Mouse (Mus musculus) embryonic facial prominence, embryonic 15.5 days (tissue): ENCODE measurements around the gene Nf2. TPM values are rescaled to one million over a fixed set of nuclear protein-coding genes. Genes with fewer than 3 reads are reported as not detected.
A peak's percentile ranks its signal among the peaks of the same experiment; 100 is the strongest.
"Not testable (repeated sequence)": the region's sequence is repeated elsewhere in the genome, so short reads cannot be mapped to it uniquely, and the experiment has no call there.

ENCODE experiments used
- ATAC-seq: fragments of 200-750 bp; cut with Nextera tagmentation; 2 replicates; pipeline ENCODE4 v1.8.0; 2017; ENCODE audit warnings: low read depth, moderate TSS enrichment; ENCODE audit not compliant: insufficient number of reproducible peaks, low FRiP score, low TSS enrichment
- H3K27ac ChIP-seq: fragments of 300-500 bp; sonication (generic); replicated peaks from 2 replicates; pipeline ENCODE4 v1.5.1; 2015; ENCODE audit warnings: mild to moderate bottlenecking, inconsistent platforms
- H3K27me3 ChIP-seq: fragments of 300-500 bp; sonication (generic); 2 replicates; pipeline ENCODE4 v1.6.1; 2015; ENCODE audit warnings: inconsistent platforms
- H3K36me3 ChIP-seq: fragments of 300-500 bp; sonication (generic); 2 replicates; pipeline ENCODE4 v1.6.1; 2015; ENCODE audit warnings: mild to moderate bottlenecking, inconsistent platforms
- H3K4me1 ChIP-seq: fragments of 300-500 bp; sonication (generic); 2 replicates; pipeline ENCODE4 v1.6.1; 2015; ENCODE audit warnings: inconsistent platforms
- H3K4me2 ChIP-seq: fragments of 300-500 bp; sonication (generic); replicated peaks from 2 replicates; pipeline ENCODE4 v1.6.1; 2015; ENCODE audit warnings: mild to moderate bottlenecking, inconsistent platforms
- H3K4me3 ChIP-seq: fragments of 300-500 bp; sonication (generic); replicated peaks from 2 replicates; pipeline ENCODE4 v1.5.1; 2015; ENCODE audit warnings: mild to moderate bottlenecking, inconsistent platforms
- H3K9ac ChIP-seq: fragments of 300-500 bp; sonication (generic); 2 replicates; pipeline ENCODE4 v1.6.1; 2015; ENCODE audit warnings: inconsistent platforms
- H3K9me3 ChIP-seq: fragments of 300-500 bp; sonication (generic); replicated peaks from 2 replicates; pipeline ENCODE4 v1.6.1; 2016; ENCODE audit warnings: inconsistent platforms
- WGBS: fragments of 180-500 bp; shearing (Covaris S2); methylation state at CpG from one replicate; pipeline ENCODE4 v1.1.7; 2015; 5-methylcytosine and 5-hydroxymethylcytosine counted together
- polyA plus RNA-seq: library from polyadenylated mRNA; unstranded; fragments of >200 nt; fragmentation: Nextera tagmentation; extraction: Ambion mirVana; gene quantifications from 2 replicates; pipeline ENCODE4 v1.2.1, GENCODE M21; 2015

Gene Nf2
- polyA plus RNA-seq, 1 experiment from 2014 or later, result 50.7 TPM

DNA sequence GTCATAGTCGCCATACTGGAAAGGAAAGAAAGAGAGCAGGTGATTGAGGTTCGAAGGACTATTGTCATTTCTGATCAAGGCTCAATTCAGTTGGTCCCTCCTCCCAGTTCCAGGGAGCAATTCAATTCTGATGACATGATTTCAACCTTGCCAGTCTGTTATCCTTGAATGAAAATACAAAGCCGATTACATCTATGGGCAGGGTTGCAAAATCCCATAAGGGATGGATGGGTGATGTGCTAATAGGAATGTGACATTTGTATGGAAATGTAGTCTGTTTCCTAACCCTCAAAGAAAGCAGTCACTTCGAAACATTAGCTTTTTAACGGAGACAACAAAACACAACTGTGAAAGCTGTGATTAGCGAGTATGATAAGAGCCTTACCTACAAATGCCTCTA is 41.0 kb downstream of the Nf2 start:
- no peak for ATAC-seq
- peaks cover 25% of the 10 kb centered on the region; the same call in 1 of the 2 replicates for H3K36me3 ChIP-seq
- H3K9me3 ChIP-seq, result no peaks in the 10 kb centered on the region
- H3K27me3 ChIP-seq, result no peaks in the 10 kb centered on the region
- 83% methylated on average over 6 of the region's 6 CpGs for WGBS
- H3K4me2 ChIP-seq, result no peak overlapping the region
- no peak overlapping the region for H3K9ac ChIP-seq
- H3K4me3 ChIP-seq, result no peak overlapping the region
- no peak overlapping the region for H3K27ac ChIP-seq
- peaks cover 3% of the 10 kb centered on the region for H3K4me1 ChIP-seq

DNA sequence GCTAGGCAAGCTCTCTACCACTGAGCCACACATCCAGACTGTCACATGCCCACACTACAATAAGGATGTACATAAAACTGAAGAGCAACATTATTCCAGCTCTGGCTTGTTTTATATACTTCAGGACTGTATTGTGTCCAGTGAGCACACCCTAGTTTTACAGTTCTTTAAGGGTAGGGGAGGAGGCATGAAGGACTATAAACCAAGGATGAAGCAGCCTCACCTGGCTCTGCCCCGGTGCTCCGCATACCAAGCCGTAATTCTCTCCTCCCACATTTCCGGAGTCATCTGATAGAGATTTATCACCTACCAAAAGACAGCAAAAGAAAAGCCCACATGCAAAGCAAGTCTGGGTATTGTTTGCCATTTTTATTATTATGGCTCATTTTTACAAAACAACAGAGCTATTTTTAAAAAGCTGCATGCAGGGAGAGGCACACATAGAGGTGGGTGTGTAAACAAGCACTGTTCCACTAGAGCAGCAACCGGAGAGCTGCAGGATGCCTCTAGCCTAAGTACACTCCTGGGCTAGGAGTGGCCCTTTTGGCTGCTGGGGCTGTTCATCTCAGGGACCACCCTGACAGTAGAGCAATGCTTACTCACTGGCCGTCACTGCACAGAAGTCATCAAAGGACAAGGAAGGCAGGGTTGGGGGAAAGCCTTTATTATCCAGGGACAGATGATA is 43.2 kb downstream of the Nf2 start:
- no peak overlapping the region for H3K27ac ChIP-seq
- no peaks in the 10 kb centered on the region for H3K27me3 ChIP-seq
- H3K4me1 ChIP-seq, result peaks cover 8% of the 10 kb centered on the region
- no peak for ATAC-seq
- H3K4me2 ChIP-seq, result no peak overlapping the region
- peaks cover 26% of the 10 kb centered on the region; the same call in 1 of the 2 replicates for H3K36me3 ChIP-seq
- no peak overlapping the region for H3K9ac ChIP-seq
- no peak overlapping the region for H3K4me3 ChIP-seq
- H3K9me3 ChIP-seq, result no peaks in the 10 kb centered on the region
- 89% methylated on average over 6 of the region's 6 CpGs for WGBS

DNA sequence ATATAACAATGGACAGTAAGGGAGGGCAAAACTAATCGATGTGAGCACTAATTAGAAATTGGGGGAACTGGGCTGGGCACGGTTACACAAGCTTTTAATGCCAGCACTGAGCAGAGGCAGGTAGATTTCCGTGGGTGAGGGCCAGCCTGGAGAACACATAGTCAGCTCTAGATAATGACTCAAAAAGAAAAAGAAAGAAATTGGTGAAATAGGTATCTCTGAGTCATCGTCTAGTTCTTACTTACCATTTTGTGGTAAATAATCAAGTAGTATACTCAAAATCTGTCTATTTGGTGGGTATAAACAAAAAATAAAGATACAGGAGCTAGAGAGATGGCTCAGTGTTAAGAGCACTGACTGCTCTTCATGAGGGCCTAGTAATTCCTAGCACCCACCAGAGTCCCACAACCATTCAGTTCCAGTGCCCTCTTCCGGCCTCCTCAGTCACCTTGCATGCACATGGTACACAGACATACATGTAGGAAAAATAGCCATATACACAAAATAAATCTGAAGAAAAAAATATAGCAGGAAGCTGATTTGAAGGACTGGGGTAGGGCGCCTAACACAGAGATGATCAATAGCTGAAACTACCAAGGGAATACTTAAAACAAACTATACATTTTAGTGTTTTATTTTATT is 44.3 kb downstream of the Nf2 start:
- no peak overlapping the region for H3K9ac ChIP-seq
- H3K9me3 ChIP-seq, result no peaks in the 10 kb centered on the region
- no peak overlapping the region for H3K27ac ChIP-seq
- H3K4me2 ChIP-seq, result no peak overlapping the region
- WGBS, result 85% methylated on average over 6 of the region's 6 CpGs
- H3K4me1 ChIP-seq, result peaks cover 8% of the 10 kb centered on the region
- H3K27me3 ChIP-seq, result no peaks in the 10 kb centered on the region
- ATAC-seq, result no peak
- peaks cover 26% of the 10 kb centered on the region; the same call in 1 of the 2 replicates for H3K36me3 ChIP-seq
- no peak overlapping the region for H3K4me3 ChIP-seq

DNA sequence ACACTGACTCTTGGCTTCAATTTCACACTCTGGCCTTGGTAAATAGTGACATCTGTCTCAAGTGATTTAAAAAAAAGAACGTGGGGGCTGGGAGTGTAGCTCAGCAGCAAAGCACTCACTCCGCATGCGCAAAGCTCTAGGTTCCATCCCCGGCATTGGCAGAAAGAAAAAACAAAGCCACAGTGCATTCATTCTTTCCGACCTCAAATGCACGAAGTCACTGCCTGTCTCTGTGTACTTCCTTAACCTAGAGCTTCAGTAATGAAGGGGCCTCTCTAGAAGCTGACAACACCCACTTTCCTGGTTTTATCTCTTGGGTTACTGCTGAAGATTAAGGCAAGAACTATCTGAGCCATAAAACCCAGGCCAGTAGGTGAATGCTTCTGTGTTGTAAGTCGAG is 45.4 kb downstream of the Nf2 start:
- ATAC-seq, result no peak
- Histone ChIP-seq H3K9ac (no peak overlapping the region), H3K4me1 (peaks cover 8% of the 10 kb centered on the region), H3K9me3 (no peaks in the 10 kb centered on the region), H3K4me3 (no peak overlapping the region), H3K4me2 (no peak overlapping the region), H3K27ac (peak overlapping the region; percentile 61; the same call in 1 of the 2 replicates), H3K27me3 (no peaks in the 10 kb centered on the region), H3K36me3 (peaks cover 31% of the 10 kb centered on the region)
- WGBS, result 30% methylated on average over 7 of the region's 7 CpGs

DNA sequence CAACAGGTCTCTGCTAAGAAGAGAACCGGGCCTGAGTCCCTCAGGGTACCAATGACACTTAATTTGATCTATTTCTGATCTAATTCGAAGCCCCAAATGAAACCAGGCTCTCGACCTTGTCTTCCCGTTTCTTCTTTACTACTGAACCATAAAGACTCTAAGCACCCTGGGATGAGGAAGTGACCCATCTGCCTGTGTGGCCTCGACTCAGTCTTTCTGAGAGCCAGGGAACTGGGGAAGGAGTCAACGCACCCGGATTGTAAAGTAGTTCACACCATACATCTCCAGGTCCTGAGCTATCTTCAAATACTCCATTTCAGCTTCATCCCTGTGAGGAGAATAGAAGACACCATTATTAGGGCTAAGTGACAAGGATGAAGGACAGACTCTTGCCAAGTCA is 45.9 kb downstream of the Nf2 start:
- peaks cover 31% of the 10 kb centered on the region for H3K36me3 ChIP-seq
- ATAC-seq, result no peak

DNA sequence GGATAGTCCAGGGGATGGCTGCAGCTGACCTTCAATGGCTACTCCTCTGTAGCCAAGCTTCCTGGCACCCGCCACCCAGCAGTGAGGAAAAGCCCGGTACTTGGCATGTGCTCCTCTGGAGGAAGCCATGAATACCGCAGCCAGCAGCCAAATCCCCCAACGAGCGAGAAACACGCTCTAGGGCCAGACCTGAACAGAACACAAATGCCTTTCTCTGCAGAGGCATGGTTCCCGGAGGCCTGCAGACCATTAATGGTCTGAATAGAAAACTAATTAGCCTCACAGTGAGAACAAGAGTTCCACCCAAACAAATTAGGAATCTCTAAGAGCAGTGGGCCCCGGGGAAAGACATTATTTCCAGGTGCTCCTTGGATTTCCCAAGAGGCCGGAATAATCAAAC is 46.3 kb downstream of the Nf2 start:
- 58% methylated on average over 9 of the region's 9 CpGs for WGBS
- Histone ChIP-seq H3K4me2 (no peak overlapping the region), H3K27ac (peak overlapping the region; percentile 61; the same call in 1 of the 2 replicates), H3K27me3 (no peaks in the 10 kb centered on the region), H3K9ac (no peak overlapping the region), H3K9me3 (no peaks in the 10 kb centered on the region), H3K36me3 (peaks cover 27% of the 10 kb centered on the region), H3K4me3 (no peak overlapping the region), H3K4me1 (peaks cover 8% of the 10 kb centered on the region)
- 0 out of 2 replicates have a peak, but pooled peaks have one; percentile 60 for ATAC-seq

More for the DNA sequence above, 45.9 kb downstream of the Nf2 start:
- WGBS, result 53% methylated on average over 7 of the region's 7 CpGs
- Histone ChIP-seq H3K4me3 (no peak overlapping the region), H3K4me1 (peaks cover 8% of the 10 kb centered on the region), H3K27ac (peak overlapping the region; percentile 61; the same call in 1 of the 2 replicates), H3K9ac (no peak overlapping the region), H3K9me3 (no peaks in the 10 kb centered on the region), H3K27me3 (no peaks in the 10 kb centered on the region), H3K4me2 (no peak overlapping the region)

DNA sequence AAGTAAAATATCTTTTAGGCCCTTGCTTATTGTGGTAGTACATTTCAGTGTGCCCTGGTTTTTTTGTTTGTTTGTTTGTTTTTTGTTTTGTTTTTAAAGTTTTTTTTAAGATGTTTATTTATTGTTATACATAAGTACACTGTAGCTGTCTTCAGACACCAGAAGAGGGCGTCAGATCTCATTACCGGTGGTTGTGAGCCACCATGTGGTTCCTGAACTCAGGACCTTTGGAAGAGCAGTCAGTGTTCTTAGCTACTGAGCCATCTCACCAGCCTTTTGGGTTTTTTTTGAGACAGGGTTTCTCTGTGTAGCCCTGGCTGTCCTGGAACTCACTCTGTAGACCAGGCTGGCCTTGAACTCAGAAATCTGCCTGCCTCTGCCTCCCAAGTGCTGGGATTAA is 46.9 kb downstream of the Nf2 start:
- not testable (repeated sequence) for H3K4me3 ChIP-seq, H3K4me1 ChIP-seq, H3K27ac ChIP-seq, H3K4me2 ChIP-seq, H3K27me3 ChIP-seq, H3K9me3 ChIP-seq, ATAC-seq, H3K9ac ChIP-seq
- 83% methylated on average over 2 of the region's 2 CpGs for WGBS
- peaks cover 27% of the 10 kb centered on the region for H3K36me3 ChIP-seq

DNA sequence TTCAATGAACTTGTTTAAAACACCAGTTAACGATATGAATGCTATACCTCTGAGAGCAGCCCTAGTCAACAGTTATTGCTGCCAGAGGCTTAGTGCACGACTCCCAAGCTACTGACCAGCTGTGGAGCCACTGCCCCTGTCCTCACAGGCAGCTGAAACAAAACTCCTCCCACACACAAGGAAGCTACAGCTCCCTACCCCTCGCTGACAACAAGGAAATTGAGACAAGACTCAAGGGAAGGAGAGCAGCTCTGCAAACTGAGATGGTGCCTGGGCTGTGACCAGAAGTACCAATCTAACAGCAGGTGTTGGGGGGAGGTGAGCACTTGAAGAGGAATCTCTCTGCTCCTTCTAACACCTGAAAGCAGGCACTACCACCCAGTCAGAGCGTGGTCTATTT is 48.7 kb downstream of the Nf2 start:
- Histone ChIP-seq H3K27ac (no peak overlapping the region), H3K9me3 (no peaks in the 10 kb centered on the region), H3K4me2 (no peak overlapping the region), H3K27me3 (no peaks in the 10 kb centered on the region), H3K4me1 (peaks cover 8% of the 10 kb centered on the region), H3K4me3 (no peak overlapping the region), H3K36me3 (peaks cover 19% of the 10 kb centered on the region), H3K9ac (no peak overlapping the region)
- WGBS, result 51% methylated on average over 4 of the region's 4 CpGs
- no peak for ATAC-seq

DNA sequence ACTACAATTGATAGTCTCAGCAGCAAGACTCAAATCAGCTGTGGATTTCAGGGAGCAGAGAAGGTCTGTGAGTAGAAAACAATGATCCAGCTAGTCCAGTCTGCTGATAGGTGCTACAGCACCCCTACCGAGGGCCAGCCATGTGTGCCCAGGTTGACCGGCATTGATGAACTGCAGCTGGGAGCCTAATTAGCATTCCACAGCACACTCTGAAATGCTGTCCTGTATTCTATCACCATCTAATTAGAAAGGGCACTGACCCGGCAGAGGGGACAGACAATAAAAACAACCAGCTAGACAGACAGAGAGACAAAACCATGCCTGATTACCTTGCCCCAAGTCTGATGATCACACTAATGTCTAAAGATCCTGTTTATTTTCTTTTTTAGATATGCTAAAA is 56.3 kb downstream of the Nf2 start:
- no peak for ATAC-seq
- Histone ChIP-seq H3K27ac (no peak overlapping the region), H3K4me1 (no peaks in the 10 kb centered on the region), H3K4me3 (no peak overlapping the region), H3K4me2 (no peak overlapping the region), H3K9me3 (no peaks in the 10 kb centered on the region), H3K9ac (no peak overlapping the region), H3K36me3 (peaks cover 45% of the 10 kb centered on the region), H3K27me3 (no peaks in the 10 kb centered on the region)
- WGBS, result 18% methylated on average over 3 of the region's 3 CpGs

DNA sequence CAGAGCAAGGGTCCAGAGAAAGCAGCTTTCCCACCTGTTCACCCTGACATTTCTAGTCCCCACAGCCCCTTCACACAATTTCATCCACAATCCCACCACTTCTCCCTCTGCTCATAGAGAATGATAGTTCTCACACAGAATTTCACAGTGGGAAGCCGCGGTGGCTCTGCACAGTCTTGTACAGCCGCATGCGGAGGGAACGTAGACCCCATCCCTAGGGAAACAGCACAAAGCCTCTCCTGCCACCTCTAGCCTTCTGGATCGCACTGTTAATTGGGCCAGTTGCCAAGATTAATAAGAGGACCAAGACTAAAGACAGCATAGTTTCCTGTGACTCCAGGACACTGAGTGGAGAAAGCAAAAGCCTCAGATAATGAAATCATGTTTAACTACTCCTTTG is 57.8 kb downstream of the Nf2 start:
- 75% methylated on average over 6 of the region's 6 CpGs for WGBS
- Histone ChIP-seq H3K9ac (no peak overlapping the region), H3K4me1 (no peaks in the 10 kb centered on the region), H3K9me3 (no peaks in the 10 kb centered on the region), H3K27ac (no peak overlapping the region), H3K4me2 (no peak overlapping the region), H3K27me3 (no peaks in the 10 kb centered on the region), H3K4me3 (no peak overlapping the region), H3K36me3 (peaks cover 54% of the 10 kb centered on the region)
- ATAC-seq, result no peak

DNA sequence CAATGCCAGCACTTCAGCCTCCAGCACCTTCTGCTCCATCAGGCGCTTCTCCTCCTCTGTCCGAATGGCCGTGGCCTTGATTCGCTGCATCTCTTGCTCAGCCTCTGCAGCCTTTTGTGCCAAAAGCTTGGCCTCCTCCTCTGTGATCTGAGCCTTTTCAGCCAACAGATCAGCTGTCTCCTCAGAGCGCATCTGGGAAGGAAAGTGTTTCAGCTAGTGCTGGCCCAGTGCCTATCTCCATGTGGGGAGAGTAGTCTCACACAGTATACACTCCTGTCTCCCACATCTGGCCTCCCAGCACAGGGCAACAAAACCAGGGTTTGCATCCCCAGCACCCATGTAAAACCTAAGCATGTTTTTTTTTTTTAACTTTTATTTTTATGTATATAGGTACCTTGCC is 59.6 kb downstream of the Nf2 start:
- no peak for ATAC-seq
- 92% methylated on average over 5 of the region's 5 CpGs for WGBS
- H3K27me3 ChIP-seq, result no peaks in the 10 kb centered on the region
- no peak overlapping the region for H3K4me2 ChIP-seq
- H3K9me3 ChIP-seq, result no peaks in the 10 kb centered on the region
- H3K4me3 ChIP-seq, result no peak overlapping the region
- H3K4me1 ChIP-seq, result no peaks in the 10 kb centered on the region
- peaks cover 66% of the 10 kb centered on the region for H3K36me3 ChIP-seq
- no peak overlapping the region for H3K9ac ChIP-seq
- H3K27ac ChIP-seq, result no peak overlapping the region
